Mouse (Mus musculus) midbrain, embryonic 10.5 days (tissue): ENCODE measurements at regions not wholly inside any gene's neighbourhood (a gene's known extent, or its start where the extent isn't known, plus 50 kb on each side); places are given as distances from the start of the nearest gene placed in this dataset.
A peak's percentile ranks its signal among the peaks of the same experiment; 100 is the strongest.

Source experiments
- DNase-seq: peaks from one replicate; pipeline ENCODE4 v3.0.0-alpha.2; 2017; ENCODE audit warnings: low spot score
- H3K27ac ChIP-seq: fragments of 300-500 bp; sonication (generic); replicated peaks from 2 replicates; pipeline ENCODE4 v1.5.1; 2016; ENCODE audit warnings: mild to moderate bottlenecking
- H3K27me3 ChIP-seq: fragments of 300-500 bp; sonication (generic); 2 replicates; pipeline ENCODE4 v1.6.1; 2016; ENCODE audit warnings: low read depth, mild to moderate bottlenecking; ENCODE audit not compliant: poor library complexity, severe bottlenecking
- H3K36me3 ChIP-seq: fragments of 300-500 bp; sonication (generic); 2 replicates; pipeline ENCODE4 v1.6.1; 2016; ENCODE audit warnings: mild to moderate bottlenecking, moderate library complexity
- H3K4me1 ChIP-seq: fragments of 300-500 bp; sonication (generic); 2 replicates; pipeline ENCODE4 v1.6.1; 2016
- H3K4me3 ChIP-seq: fragments of 300-500 bp; sonication (generic); 2 replicates; pipeline ENCODE4 v1.5.1; 2016; ENCODE audit warnings: mild to moderate bottlenecking, moderate library complexity
- H3K9me3 ChIP-seq: fragments of 300-500 bp; sonication (generic); replicated peaks from 2 replicates; pipeline ENCODE4 v1.6.1; 2016; ENCODE audit warnings: mild to moderate bottlenecking
- WGBS: fragments of 180-500 bp; shearing (Covaris S2); methylation state at CpG from one replicate; pipeline ENCODE4 v1.1.7; 2016; 5-methylcytosine and 5-hydroxymethylcytosine counted together

DNA sequence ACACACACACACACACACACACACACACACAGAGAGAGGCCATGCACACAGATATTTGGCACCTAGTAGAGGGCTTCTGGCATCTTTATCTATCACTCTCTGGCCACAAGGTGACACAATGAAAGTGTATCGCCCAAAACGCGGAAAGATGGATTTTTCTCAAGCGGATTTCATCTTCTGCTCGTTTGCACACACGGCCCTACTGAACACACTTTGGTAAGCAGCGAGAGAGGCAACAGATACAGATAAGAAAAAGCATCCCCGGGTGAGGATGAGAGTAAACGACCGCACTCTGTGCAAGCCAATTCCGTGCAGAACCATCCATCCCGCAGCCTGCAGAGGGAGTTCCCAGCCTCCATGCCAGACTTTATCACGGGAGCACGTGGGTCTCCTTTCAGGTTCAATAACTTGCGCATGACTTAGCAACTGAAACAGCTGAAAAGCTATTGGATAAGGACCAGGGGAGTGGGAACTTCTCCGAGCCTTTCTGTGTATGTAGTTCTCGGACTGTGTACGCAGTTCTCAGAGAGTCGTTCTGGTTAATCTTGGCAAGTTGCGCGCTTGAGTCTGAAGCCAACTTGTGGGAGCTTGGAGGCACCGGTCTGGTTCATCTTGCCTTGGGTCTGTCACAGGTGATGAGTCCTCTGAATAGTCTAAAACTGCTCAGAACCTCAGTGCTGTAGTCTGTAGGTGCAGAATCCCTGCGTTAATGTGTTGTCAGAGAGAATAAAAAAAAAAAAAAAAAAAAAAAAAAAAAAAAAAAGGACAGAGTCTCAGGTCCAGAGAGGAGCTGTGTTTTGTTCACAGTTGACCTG, 97.2 kb upstream of the Tmem178 start:
- Histone ChIP-seq H3K36me3 (no peaks in the 10 kb centered on the region), H3K27ac (no peak overlapping the region), H3K4me1 (peaks cover 8% of the 10 kb centered on the region), H3K4me3 (no peak overlapping the region), H3K27me3 (no peaks in the 10 kb centered on the region), H3K9me3 (no peaks in the 10 kb centered on the region)
- no peak for DNase-seq
- WGBS = 74% methylated on average over 23 of the region's 23 CpGs

- Histone ChIP-seq H3K27me3 (no peaks in the 10 kb centered on the region), H3K36me3 (no peaks in the 10 kb centered on the region), H3K27ac (no peak overlapping the region), H3K9me3 (no peaks in the 10 kb centered on the region), H3K4me3 (no peak overlapping the region), H3K4me1 (peaks cover 8% of the 10 kb centered on the region)
- WGBS = 72% methylated on average over 7 of the region's 7 CpGs
- DNase-seq = no peak
Measured at GRCm38 (mm10) chr17:80845349-80845748, 99.1 kb upstream of the Tmem178 start.

DNA sequence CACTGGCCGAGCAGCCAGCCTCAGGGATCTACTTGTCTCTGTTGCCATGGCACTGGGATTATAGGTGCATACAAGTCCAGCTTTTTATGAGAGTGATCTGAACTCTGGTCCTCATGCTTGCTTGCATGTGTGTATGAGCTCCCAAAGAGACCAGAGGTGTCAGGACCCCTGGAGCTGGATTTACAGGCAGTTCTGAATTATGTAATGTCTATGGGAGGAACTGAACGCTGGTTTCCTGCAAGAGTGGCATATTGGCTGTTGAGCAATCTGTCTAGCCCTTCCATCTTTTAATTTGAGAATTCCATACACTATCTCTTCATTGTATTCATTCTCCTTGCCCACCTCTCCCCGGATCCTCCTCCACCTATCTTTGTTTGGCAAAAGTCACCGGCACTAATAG, 102.5 kb upstream of the Tmem178 start:
- Histone ChIP-seq H3K36me3 (no peaks in the 10 kb centered on the region), H3K4me3 (no peak overlapping the region), H3K27ac (no peak overlapping the region), H3K9me3 (no peaks in the 10 kb centered on the region), H3K4me1 (peaks cover 8% of the 10 kb centered on the region), H3K27me3 (no peaks in the 10 kb centered on the region)
- WGBS = 95% methylated on average over 4 of the region's 4 CpGs
- DNase-seq = no peak

- WGBS = 89% methylated on average over 6 of the region's 6 CpGs
- no peak for DNase-seq
Measured at GRCm38 (mm10) chr17:80840896-80841295, 103.5 kb upstream of the Tmem178 start.

DNA sequence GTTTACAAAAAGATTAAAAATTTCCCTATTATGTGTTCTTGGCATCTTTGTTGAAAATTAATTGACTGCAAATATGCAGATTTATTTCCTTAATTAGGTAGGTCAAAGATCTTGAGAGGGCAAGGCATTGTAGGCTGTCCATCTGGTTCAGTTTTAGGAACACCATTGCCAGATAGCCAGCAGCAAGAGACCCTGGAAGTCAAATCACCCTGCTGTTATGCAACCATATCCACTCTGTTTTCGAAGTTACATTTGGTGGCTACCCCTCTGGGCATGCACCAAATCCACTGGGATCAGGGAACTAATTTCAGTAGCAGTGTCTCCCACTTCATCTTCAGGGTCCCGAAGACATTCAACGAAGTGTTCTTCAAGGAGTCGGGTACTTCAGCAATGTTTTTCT, 104.0 kb upstream of the Tmem178 start:
- DNase-seq = no peak
- Histone ChIP-seq H3K36me3 (no peaks in the 10 kb centered on the region), H3K9me3 (no peaks in the 10 kb centered on the region), H3K27me3 (no peaks in the 10 kb centered on the region), H3K4me3 (no peak overlapping the region), H3K4me1 (peaks cover 7% of the 10 kb centered on the region), H3K27ac (no peak overlapping the region)
- WGBS = 95% methylated on average over 4 of the region's 4 CpGs

More at GRCm38 (mm10) chr17:80840896-80841295, 103.5 kb upstream of the Tmem178 start:
- no peak overlapping the region for H3K27ac ChIP-seq
- H3K4me1 ChIP-seq = peaks cover 8% of the 10 kb centered on the region
- no peaks in the 10 kb centered on the region for H3K27me3 ChIP-seq
- H3K9me3 ChIP-seq = no peaks in the 10 kb centered on the region
- H3K36me3 ChIP-seq = no peaks in the 10 kb centered on the region
- H3K4me3 ChIP-seq = no peak overlapping the region

GRCm38 (mm10) chr17:80834701-80835100, 106.4 kb upstream of the Map4k3 start:
- Histone ChIP-seq H3K9me3 (no peaks in the 10 kb centered on the region), H3K4me1 (0 out of 2 replicates have a peak, but pooled peaks cover 11% of the 10 kb centered on the region), H3K4me3 (no peak overlapping the region), H3K27ac (no peak overlapping the region), H3K27me3 (no peaks in the 10 kb centered on the region), H3K36me3 (no peaks in the 10 kb centered on the region)
- no peak for DNase-seq

- no peak overlapping the region for H3K4me3 ChIP-seq
- 39% methylated on average over 5 of the region's 5 CpGs for WGBS
- H3K27me3 ChIP-seq = no peaks in the 10 kb centered on the region
- no peaks in the 10 kb centered on the region for H3K36me3 ChIP-seq
- H3K27ac ChIP-seq = no peak overlapping the region
- no peaks in the 10 kb centered on the region for H3K9me3 ChIP-seq
- DNase-seq = no peak
- 0 out of 2 replicates have a peak, but pooled peaks cover 11% of the 10 kb centered on the region for H3K4me1 ChIP-seq
Measured at GRCm38 (mm10) chr17:80834176-80834517, 105.9 kb upstream of the Map4k3 start.

DNA sequence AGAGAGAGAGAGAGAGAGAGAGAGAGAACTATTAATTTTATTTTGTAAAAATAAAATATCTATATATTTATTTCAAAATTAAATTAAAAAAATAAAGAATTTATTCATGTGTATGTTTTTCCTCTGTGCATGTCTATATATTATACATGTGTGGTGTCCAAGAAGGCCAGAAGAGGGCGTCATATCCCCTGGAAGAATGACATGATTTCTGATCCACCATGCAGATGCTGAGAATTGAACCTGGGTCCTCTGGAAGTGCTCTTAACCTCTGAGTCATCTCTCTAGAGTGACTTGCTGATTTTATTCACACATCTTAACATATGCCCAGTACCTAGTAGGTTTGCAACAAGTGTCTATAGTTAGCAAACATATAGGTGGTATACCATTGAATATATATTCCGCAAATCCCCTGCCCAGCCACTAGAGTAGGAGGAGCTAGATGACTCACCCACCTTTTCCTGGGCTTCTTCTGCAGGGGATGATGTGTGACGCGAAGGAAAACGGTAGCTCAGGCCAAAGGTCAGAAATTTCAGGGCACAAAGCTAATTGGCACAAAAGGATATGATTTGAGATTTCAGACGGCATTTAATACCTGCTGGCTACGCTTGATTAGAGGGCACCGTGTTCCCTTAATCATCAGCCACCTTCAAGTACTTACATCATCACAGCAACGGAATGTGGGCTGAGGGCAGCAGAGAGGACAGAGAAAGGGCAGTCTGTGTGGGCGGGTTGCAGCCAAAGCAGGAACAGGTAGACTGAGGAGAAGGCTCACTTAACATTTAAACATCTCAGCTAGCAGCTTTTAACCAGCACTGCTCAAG, 105.3 kb upstream of the Map4k3 start:
- Histone ChIP-seq H3K36me3 (no peaks in the 10 kb centered on the region), H3K4me1 (0 out of 2 replicates have a peak, but pooled peaks cover 11% of the 10 kb centered on the region), H3K27me3 (no peaks in the 10 kb centered on the region), H3K27ac (no peak overlapping the region), H3K9me3 (no peaks in the 10 kb centered on the region), H3K4me3 (no peak overlapping the region)
- WGBS = 37% methylated on average over 10 of the region's 10 CpGs
- no peak for DNase-seq

DNA sequence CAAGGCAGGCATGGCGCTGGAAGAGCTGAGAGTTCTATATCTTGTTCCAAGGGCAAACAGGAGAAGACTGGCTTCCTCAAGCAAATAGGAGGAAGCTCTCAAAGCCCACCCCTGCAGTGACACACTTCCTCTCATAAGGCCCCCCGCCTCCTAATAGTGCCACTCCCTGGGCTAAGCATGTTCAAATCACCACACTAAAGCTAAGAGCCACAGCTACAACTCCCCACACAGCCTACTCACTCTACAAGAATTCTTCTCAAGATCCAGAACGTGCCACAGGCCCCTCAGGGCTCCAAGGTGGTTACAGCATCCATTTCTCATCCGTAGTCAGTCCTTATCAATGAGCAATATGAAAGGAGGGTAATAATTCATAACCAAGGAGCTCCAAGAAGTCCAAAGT, 103.4 kb upstream of the Map4k3 start:
- no peaks in the 10 kb centered on the region for H3K36me3 ChIP-seq
- H3K27ac ChIP-seq = no peak overlapping the region
- 82% methylated on average over 4 of the region's 4 CpGs for WGBS
- H3K9me3 ChIP-seq = no peaks in the 10 kb centered on the region
- no peak for DNase-seq
- H3K4me1 ChIP-seq = 0 out of 2 replicates have a peak, but pooled peaks cover 11% of the 10 kb centered on the region
- no peaks in the 10 kb centered on the region for H3K27me3 ChIP-seq
- no peak overlapping the region for H3K4me3 ChIP-seq

- Histone ChIP-seq H3K4me3 (no peak overlapping the region), H3K36me3 (no peaks in the 10 kb centered on the region), H3K27me3 (no peaks in the 10 kb centered on the region), H3K9me3 (no peaks in the 10 kb centered on the region), H3K27ac (no peak overlapping the region), H3K4me1 (peaks cover 15% of the 10 kb centered on the region)
- no peak for DNase-seq
- 81% methylated on average over 2 of the region's 2 CpGs for WGBS
Measured at GRCm38 (mm10) chr17:80827896-80828295, 99.6 kb upstream of the Map4k3 start.

DNA sequence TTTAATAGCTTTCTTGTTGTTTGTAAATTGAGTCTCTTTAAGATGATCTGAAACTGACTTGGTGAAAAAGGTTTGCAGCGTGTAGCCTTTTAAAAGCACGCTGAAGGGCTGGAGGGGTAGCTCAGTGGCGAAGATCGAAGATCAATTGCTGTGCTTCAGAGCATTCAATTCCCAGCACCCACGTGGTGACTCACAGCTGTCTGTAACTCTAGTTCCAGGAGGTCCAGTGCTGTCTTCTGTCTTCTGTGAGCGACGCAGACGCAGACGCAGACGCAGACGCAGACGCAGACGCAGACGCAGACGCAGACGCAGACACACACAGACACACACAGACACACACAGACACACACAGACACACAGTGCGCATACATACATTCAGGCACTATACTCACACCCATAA, 99.1 kb upstream of the Map4k3 start:
- no peaks in the 10 kb centered on the region for H3K36me3 ChIP-seq
- no peak overlapping the region for H3K27ac ChIP-seq
- H3K4me3 ChIP-seq = no peak overlapping the region
- no peak for DNase-seq
- WGBS = 90% methylated on average over 17 of the region's 17 CpGs
- H3K4me1 ChIP-seq = peaks cover 13% of the 10 kb centered on the region
- H3K9me3 ChIP-seq = no peaks in the 10 kb centered on the region
- no peaks in the 10 kb centered on the region for H3K27me3 ChIP-seq

- 0 out of 2 replicates have a peak overlapping the region, but pooled peaks have one; percentile 6 for H3K27ac ChIP-seq
- WGBS = 63% methylated on average over 12 of the region's 12 CpGs
- no peak for DNase-seq
Measured at GRCm38 (mm10) chr17:80825971-80826730, 97.9 kb upstream of the Map4k3 start.

More at GRCm38 (mm10) chr17:80825971-80826730, 97.9 kb upstream of the Map4k3 start:
- Histone ChIP-seq H3K36me3 (no peaks in the 10 kb centered on the region), H3K27me3 (no peaks in the 10 kb centered on the region), H3K9me3 (no peaks in the 10 kb centered on the region), H3K4me3 (no peak overlapping the region), H3K4me1 (peaks cover 11% of the 10 kb centered on the region)
